Mouse (Mus musculus): ENCODE data around the gene Rab9. TPM values are rescaled to one million over a fixed set of nuclear protein-coding genes. Genes with fewer than 3 reads are reported as not detected.

Rab9 gene
- total RNA-seq (2014; fragmentation: Nextera tagmentation) = 25.8 and 29.6 TPM in 2 replicates
- total RNA-seq (2017) = 76.1 and 77.4 TPM in 2 replicates

DNA sequence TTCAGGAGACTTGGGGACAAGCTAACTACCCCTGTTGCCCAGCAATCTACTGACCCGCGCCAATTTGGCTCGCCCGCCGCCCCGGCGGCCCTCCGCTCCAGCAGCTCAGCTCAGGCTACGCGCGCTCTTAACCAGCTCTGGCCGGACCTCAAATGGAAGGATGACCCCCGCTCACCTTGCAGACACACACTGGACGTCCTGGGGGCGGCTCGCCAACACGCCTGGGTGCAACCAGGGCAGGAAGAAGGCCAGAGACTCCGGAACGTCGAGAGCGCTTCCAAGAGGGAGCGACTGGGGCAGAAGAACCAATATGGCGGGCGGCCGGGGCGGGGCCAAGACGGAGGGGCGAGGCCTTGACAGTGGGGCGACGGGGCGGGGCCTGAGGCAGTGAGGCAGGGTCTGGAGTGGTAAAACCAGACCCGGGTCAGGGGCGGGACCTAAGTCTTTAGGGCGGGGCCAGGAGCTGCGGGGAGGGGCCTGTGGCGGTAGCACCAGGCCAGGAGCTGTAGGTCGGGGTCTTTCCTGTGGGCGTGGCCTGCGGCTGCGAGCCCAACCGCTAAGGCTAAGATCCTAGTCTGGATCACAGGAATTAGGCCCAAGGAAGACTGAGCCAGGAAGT lies at the start of gene Rab9:
Gene Rab9 (minus strand): TSS at position 503 of the 619 bp plus-strand sequence.
- peak; percentile 99 for ATAC-seq (replicated peaks; ENCODE audit: low FRiP score, low TSS enrichment, poor library complexity, severe bottlenecking)

DNA sequence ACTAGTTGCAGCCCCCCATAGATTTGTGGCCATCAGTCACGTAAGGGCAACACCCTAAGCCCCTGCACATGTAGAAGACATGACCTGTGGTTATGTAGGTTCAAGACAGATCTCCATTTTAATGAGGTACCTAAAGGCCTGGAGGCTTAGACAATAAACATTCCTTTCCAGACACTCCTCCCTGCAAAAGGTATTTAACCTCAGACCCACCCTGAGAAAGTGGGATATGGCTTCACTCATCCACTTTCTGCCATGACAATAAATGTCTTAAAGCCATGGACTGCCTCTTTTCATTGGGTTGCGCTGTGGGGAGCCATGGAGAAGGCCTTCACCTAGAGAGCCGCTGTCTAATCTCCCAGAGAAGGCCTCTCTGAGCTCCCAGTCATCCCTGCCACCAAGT lies 48.5 kb upstream of the Rab9 start:
- ATAC-seq (replicated peaks; ENCODE audit: low FRiP score, low TSS enrichment, poor library complexity, severe bottlenecking) = no peak

DNA sequence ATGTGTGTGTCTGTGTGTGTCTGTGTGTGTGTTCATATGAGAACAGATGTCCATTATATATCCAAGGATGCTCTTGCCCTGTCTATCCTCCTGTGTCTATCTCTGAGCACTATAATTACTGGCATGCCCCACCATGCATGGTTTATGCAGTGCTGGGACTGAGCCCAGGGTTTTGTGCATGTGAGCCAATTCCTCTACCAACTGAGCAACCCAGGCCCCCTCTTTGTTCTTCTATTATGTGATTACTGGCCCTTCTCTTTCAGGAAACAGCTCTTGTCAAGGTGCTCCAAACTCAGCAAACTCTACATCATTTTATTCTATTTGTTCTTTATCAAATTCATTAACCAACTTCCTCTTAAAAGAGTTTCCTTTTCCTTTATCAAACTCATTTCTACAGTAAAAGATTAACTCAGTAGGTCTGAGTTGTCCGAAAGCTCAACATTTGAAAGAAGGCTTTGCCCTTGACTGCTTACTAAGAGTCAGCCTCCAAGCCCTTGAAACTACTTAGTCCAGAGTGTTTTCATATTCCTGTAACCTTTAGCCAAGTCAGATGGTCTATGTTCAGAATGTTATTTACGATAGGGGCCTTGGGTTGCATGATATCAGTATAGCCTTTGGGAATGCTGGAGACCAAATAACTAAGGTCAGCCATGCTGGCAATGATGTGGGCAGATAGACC lies 46.1 kb upstream of the Rab9 start:
- no peak for ATAC-seq (replicated peaks; ENCODE audit: low FRiP score, low TSS enrichment, poor library complexity, severe bottlenecking)

DNA sequence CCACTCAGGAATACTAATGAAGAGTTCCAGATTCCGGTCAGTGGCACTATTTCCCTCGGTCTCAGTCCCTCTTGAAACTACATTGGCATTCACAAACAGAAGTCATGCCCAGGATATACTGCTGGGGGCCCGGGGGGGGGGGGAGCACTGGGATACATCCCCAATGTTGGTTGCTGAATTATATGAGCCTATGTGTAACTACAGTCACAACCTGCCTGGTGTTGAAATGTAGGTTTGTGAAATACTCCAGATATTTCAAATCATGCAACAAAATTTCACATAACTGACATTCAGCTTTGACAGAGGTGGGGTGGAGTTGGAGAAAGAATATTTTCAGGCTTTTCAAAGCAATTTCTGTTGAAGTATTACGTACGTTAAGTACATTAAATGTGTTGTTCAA lies 41.1 kb upstream of the Rab9 start:
- ATAC-seq (replicated peaks; ENCODE audit: low FRiP score, low TSS enrichment, poor library complexity, severe bottlenecking) = no peak

DNA sequence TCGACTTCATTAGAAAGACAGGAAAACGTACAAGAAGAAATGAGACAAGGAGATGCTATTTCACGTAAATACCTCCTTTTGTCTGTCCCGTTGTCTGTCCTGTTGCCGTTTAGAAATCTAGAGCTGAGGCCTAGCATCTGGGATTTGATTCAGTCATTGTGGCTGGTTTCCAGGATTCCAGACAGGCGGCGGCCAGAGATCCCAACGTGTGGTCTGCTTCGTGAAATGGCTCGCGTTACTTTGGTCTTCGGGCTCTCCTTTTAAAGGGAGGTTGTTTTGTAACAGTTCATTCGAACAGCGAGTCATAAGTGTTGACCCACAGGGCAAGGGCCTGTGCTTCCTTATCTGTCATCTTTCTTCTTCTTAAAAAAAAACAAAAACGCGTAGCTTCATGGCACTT lies 38.7 kb upstream of the Rab9 start, which contains the start of gene Tceanc:
Gene Tceanc (minus strand): TSS at position 223 of the 400 bp plus-strand sequence.
- no peak for ATAC-seq (replicated peaks; ENCODE audit: low FRiP score, low TSS enrichment, poor library complexity, severe bottlenecking)

DNA sequence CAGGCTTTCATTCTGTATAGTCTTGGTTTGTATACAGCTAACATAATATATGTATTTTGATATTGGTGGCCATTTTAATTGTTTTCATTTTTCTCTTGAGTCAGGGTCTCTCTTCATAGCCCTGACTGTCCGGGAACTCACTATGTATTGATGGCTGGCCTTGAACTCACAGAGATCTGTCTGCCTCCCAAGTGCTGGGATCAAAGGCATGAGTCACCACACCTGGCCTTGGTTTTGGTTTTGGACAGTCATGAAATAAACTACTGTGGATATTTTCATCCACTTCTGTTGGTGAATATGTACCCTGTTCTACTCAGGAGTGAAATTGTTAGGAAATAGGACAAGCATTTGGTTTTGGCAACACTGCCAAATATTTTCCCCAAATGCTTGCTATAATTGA lies 37.0 kb upstream of the Rab9 start:
- ATAC-seq (replicated peaks; ENCODE audit: low FRiP score, low TSS enrichment, poor library complexity, severe bottlenecking) = no peak

DNA sequence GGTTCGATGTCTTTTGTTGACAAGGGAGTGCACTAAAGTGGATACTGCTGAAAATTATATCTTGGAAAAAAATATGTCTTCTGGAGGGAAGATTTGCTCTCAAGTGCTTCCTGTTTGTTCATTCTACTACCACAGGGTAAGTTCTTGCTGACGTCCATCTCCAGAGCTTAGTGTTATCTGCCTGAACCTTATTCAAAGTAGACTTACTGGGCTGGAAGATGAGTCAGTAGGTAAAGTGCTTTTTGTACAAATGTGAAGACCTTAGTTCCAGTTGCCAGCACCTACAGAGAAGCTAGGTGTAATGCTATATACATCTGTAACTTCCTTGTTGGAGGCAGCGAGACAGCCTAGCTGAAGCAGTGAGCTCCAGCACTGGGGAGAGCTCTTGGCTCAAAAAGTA lies 36.3 kb upstream of the Rab9 start:
- peak; percentile 49 for ATAC-seq (replicated peaks; ENCODE audit: low FRiP score, low TSS enrichment, poor library complexity, severe bottlenecking)

DNA sequence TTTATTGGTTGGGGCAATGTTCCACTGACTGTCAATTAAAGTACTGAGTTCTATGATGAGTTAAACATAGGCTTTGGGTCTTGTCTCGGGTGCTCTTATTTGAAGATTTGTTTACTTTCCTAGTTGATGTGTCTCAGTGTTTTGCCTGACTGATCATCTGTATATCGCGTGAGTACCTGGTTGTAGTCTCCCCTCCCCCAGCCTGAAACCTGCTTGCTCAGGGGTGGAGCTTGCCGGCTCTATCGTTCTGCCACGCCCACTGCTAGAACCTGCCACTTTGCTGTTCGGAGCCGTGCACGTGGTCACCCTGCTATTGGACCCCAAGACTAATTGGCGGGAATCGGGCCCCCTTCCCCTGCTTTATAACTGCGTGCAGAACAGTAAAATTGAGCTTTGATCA lies 34.4 kb upstream of the Rab9 start:
- ATAC-seq (replicated peaks; ENCODE audit: low FRiP score, low TSS enrichment, poor library complexity, severe bottlenecking) = 0 out of 2 replicates have a peak, but pooled peaks have one; percentile 0

DNA sequence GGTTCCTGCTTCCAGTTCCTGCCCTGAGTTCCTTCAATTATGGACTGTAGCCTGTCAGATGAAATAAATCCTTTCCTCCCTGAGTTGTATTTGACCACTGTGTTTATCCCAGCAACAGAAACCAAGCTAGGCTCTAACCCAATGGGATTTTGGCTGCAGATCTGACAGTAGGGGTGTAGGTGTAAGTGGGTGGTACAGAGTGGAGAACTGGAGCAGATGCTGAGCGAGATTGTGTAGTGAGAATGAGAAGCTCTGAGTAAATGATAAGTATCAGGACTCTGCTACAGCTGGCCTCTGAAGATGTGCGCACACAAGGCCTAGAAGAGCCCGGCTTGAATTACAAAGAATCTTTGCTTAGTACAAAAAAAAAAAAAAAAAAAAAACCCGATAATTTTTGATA lies 32.4 kb upstream of the Rab9 start:
- peak; percentile 58 for ATAC-seq (replicated peaks; ENCODE audit: low FRiP score, low TSS enrichment, poor library complexity, severe bottlenecking)

DNA sequence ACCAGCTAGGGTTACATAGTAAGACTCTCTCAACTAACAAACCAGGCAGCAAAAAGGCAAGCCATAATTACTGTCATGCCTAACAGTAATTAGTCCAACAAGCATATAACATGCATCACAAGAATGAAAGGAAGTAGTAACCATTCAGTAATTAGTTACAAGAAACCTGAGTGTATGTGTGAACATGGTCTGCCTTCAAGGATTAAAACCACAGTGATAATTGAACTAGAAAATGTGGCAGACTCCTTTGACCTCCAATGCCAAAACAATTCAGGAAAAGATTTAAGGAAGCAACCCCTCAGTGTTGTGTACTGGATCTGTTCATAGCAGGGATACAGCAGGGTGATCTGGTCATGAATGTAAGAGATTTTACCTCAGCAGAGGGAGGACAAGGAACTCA lies 31.4 kb upstream of the Rab9 start:
- ATAC-seq (replicated peaks; ENCODE audit: low FRiP score, low TSS enrichment, poor library complexity, severe bottlenecking) = no peak

DNA sequence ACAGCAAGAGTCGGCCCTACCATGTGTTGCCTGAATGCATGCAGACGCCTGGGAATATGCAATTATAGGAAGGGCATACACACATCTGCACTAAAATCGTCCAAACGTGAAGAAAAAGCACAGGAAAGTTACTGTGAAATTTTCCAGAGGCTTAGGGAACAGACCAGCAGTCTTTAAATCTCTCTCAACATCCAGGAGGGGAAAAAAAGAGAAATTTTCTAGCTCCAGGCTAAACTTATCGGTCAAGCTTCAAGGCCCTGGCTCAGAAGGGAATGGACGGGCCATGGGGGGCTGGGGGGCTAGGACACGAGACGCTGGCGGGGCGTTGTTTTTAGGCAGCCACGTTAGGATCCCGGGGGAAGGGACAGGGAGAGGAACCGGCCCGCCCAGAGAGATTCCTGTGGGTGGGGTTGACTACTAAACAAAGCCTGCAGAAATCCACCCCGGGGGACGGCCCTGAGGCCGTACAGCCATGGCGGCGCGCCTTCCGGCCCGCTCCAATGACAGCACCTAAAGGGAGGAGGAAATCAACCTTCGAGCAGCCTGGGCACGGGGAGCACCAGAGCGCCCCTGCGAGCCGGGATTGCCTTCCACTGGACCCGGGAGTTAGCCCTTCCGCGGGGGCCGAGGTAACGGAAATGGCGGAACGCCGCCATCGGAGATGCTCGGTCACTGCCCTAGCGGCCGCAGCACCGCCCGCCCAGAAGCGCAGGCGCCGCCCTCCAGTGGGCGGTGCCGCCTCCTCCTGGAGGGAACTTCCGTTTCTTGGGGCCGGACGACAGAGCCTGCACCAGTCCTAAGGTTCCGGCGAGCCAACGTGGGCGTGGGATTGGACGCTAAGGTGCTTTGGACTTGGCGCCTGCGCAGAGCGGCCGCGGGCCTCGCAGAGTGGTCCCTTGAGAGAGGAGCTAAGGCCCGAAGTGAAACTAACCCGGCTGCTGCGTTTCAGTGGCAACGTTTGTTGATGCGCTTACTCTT lies 30.4 kb upstream of the Rab9 start:
- peak; percentile 95 for ATAC-seq (replicated peaks; ENCODE audit: low FRiP score, low TSS enrichment, poor library complexity, severe bottlenecking)

DNA sequence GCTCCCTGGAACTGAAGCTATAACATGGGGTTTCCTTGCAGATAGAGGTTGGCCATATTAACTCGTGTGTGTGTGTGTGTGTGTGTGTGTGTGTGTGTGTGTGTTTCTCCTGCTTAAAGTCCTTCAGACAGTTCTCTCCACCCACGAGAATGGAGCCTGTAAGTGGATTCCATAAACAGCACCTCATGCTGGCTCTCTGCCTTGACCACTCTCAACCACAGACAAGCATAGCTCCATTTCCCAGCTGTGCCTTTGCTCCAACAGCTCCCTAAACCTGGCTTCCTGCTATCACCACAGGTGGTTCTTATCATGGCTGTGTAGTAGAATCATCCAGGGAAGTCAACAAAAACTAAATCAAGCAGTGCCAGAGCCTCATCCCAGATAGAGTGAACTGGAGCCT lies 24.8 kb upstream of the Rab9 start:
- no peak for ATAC-seq (replicated peaks; ENCODE audit: low FRiP score, low TSS enrichment, poor library complexity, severe bottlenecking)

DNA sequence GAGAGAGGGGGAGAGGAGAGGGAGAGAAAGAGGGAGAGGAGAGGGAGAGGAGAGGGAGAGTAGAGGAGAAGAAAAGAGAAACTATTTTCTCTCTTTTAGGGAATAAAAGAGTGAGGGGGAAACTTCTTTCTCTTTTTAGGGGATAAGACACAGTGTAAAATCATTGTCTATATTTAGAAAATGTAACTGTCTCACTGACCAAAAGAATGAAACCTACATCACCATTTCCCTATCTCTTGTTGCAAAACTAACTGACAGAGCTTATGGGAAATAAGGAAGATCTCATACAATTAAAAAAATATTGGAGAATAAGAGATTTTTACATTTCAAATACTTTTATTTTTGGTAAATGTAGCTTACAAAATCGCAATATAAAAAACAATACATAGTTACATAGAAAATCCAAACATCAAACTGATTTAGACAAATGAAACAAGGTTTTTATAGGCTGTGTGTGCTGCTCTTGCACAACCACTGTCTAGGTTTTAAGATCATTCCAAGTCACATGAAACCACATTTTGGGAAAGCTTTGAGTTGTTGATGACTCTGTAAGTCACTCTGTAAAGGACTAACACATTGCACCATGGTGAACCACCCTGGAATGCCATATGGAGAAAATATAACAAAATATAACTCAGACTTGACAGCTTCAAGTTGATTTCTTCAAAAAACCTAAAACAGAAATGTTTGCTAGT lies 20.0 kb upstream of the Rab9 start:
- no peak for ATAC-seq (replicated peaks; ENCODE audit: low FRiP score, low TSS enrichment, poor library complexity, severe bottlenecking)

DNA sequence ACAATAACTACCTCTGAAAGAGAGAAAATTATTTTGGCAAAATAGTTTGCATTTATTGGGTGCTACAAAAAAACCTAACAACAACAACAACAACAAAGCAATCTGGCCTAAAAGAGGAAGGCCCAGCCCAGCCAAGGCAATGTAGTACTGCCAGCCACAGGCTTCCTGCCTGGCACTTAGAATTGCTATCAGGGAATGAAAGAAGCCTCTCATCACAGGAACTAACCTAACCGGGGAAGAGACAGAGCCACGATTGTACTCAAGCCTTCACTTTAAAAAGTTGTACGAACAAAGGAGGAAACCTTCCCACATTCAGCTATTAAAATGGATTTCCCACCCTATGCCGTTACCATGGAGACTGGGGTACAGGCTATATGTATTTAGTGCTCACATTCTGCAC lies 18.1 kb upstream of the Rab9 start:
- no peak for ATAC-seq (replicated peaks; ENCODE audit: low FRiP score, low TSS enrichment, poor library complexity, severe bottlenecking)

DNA sequence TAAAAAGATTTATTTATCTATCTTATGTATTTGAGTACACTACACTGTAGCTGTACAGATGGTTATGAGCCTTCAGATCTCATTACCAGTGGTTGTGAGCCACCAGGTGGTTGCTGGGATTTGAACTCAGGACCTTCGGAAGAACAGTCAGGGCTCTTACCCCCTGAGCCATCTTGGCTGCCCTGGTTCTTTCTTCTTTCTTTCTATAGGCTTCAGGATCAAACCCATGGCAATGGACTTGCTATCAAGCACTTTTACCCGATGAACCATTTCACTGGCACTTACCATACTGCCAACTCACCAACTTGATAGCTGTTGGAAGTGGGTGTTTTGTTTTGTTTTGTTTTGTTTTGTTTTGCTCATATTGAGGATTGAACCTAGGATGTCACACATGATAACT lies 15.4 kb upstream of the Rab9 start:
- ATAC-seq (replicated peaks; ENCODE audit: low FRiP score, low TSS enrichment, poor library complexity, severe bottlenecking) = no peak

DNA sequence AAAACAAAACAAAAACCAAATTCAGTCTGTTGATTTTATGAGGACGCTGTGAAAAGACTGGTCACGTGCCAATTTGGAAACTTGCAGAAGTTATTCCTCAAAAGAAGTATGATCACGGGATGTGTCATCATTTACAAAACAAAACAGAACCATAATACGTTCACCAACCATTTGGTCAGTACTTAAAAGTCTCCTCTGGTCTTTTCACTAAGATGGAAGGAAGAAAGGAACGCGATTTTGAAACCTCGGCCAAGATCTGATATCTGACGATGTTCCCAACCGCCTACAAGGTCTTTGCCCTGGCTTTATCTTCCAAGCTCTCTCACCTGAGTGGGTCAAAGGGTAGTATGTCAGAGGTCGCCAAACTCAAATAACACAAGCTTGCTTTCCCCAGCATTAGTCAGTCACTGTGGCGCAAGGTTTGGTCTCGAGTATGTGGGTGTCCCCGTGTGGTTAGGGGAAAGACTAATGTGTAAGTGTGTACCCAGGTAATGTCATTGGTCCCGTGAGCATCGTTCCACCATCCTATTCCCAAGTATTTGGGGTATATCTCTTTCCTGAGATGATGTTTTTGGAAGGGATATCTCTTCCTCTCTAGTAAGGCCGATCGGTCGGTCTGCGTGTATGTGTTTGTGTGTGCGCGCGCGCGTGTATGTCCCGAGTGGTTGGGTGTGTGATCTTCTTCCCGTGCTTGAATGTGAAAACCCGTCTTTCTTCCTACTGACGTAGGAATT lies 869 bp downstream of the Rab9 start:
- peak; percentile 51 for ATAC-seq (replicated peaks; ENCODE audit: low FRiP score, low TSS enrichment, poor library complexity, severe bottlenecking)

DNA sequence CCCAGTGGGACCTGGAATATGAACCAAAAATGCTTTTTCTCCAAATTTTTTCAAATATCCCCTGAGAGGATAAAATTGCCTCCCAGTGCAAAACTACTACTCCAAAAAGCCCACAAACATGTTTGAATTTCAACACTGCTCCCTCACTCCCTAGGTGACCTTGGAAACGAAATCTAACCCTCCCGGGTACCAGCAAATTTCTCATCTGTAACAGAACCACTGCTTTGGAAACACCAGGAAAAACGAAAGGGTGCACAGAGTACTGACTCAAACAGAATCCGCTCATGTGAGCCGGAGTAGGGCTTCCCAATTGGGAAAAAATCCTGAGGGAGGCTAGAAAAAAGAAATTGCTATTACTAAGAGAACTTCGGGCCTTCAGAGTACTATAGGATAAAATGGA lies 2.3 kb downstream of the Rab9 start:
- ATAC-seq (replicated peaks; ENCODE audit: low FRiP score, low TSS enrichment, poor library complexity, severe bottlenecking) = no peak

DNA sequence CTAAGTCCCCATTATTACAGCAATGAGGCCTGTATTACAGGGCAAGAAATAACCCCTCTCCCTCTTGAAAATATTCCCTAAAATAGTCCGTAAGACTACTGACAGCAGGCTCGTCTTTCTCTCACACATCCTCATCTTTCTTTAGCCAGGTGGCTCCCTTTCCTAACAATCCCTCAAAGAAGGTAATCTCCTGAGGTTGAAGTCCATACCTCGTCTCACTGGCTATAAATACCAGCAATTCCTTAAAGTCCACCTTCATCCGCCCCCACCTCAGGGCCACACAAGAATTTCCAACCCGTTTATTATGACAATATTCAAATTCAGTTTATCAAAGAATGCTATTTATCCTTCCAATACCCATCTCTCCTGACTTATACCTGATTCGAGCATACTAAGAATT lies 7.1 kb downstream of the Rab9 start:
- no peak for ATAC-seq (replicated peaks; ENCODE audit: low FRiP score, low TSS enrichment, poor library complexity, severe bottlenecking)

DNA sequence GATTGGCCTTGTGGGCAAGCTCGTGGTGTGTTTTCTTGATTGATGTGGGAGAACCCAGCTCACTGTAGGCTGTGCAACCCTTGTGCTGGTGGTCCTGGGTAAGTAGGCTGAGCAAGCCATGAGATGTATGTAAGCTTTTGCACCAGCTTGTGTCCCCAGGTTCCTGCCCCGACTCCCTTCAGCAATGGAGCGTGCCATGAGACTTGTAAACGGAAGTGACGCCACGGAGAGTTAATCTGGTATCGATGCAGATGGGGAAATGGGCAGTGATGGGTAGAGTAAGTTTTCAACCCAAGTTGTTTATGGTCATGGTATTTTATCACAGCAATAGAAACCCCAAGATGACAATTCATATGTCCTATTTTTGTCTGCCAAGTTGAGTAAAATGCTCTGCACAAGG lies 11.3 kb downstream of the Rab9 start:
- ATAC-seq (replicated peaks; ENCODE audit: low FRiP score, low TSS enrichment, poor library complexity, severe bottlenecking) = no peak

Measured in megakaryocyte-erythroid progenitor cell, adult 5-6 weeks (primary cell).